Mouse (Mus musculus) megakaryocyte-erythroid progenitor cell, adult 5-6 weeks (primary cell): ENCODE results near the gene Slc25a11. TPM values are rescaled to one million over a fixed set of nuclear protein-coding genes. Genes with fewer than 3 reads are reported as not detected.

ENCODE experiments used
- ATAC-seq: replicated peaks from 2 replicates; pipeline ENCODE4 v1.8.0; 2016; ENCODE audit warnings: mild to moderate bottlenecking, inconsistent platforms; ENCODE audit not compliant: severe bottlenecking, poor library complexity, low FRiP score, low TSS enrichment
- total RNA-seq, 2 experiments: library from RNA; stranded (forward) in 1 of 2; stranded (reverse) in 1 of 2; fragments of 200-1000, 215-1000 nt in 1 of 2; fragments of >200 nt in 1 of 2; fragmentation: Nextera tagmentation in 1 of 2; gene quantifications; 2 replicates each; pipeline ENCODE4 v1.2.3; 2014 to 2017

The Slc25a11 gene
- total RNA-seq, 2 experiments from 2014 or later = 36.2 to 63.1 TPM

GRCm38 (mm10) chr11:70596094-70596493, 51.2 kb downstream of the Slc25a11 start:
- no peak for ATAC-seq

GRCm38 (mm10) chr11:70595638-70596037, 51.6 kb downstream of the Slc25a11 start:
- ATAC-seq = no peak

GRCm38 (mm10) chr11:70594253-70594989, 52.9 kb downstream of the Slc25a11 start:
- peak; percentile 32; the same call in 1 of the 2 replicates for ATAC-seq

Other genes starting within 250 kb of the Slc25a11 start
- 44.4 and 55.9 TPM in 2 replicates for gene Pelp1, start 237.4 kb downstream of the Slc25a11 start, total RNA-seq (2014; fragmentation: Nextera tagmentation)
- 10.0 and 12.9 TPM in 2 replicates for gene Pelp1, start 237.4 kb downstream of the Slc25a11 start, total RNA-seq (2017)
- 41.8 and 43.2 TPM in 2 replicates for gene Arrb2, start 214.8 kb downstream of the Slc25a11 start, total RNA-seq (2014; fragmentation: Nextera tagmentation)
- gene Arrb2, start 214.8 kb downstream of the Slc25a11 start, total RNA-seq (2017) = 21.7 and 32.6 TPM in 2 replicates
- 25.5 and 34.8 TPM in 2 replicates for gene Med11, start 195.6 kb downstream of the Slc25a11 start, total RNA-seq (2014; fragmentation: Nextera tagmentation)
- gene Med11, start 195.6 kb downstream of the Slc25a11 start, total RNA-seq (2017) = 38.6 and 46.5 TPM in 2 replicates
- 0.30 and 0.94 TPM in 2 replicates for gene Zmynd15, start 188.0 kb downstream of the Slc25a11 start, total RNA-seq (2014; fragmentation: Nextera tagmentation)
- not detected in 2 replicates for gene Zmynd15, start 188.0 kb downstream of the Slc25a11 start, total RNA-seq (2017)
- gene Cxcl16, start 187.5 kb downstream of the Slc25a11 start, total RNA-seq (2014; fragmentation: Nextera tagmentation) = 0.99 TPM in 1 of 2 replicates, not detected in the other
- 0.08 TPM in 1 of 2 replicates, not detected in the other for gene Cxcl16, start 187.5 kb downstream of the Slc25a11 start, total RNA-seq (2017)
- gene Tm4sf5, start 142.2 kb downstream of the Slc25a11 start, total RNA-seq (2014; fragmentation: Nextera tagmentation) = not detected in 2 replicates
- gene Tm4sf5, start 142.2 kb downstream of the Slc25a11 start, total RNA-seq (2017) = not detected in 2 replicates
- gene Vmo1, start 132.9 kb downstream of the Slc25a11 start, total RNA-seq (2014; fragmentation: Nextera tagmentation) = not detected in 2 replicates
- gene Vmo1, start 132.9 kb downstream of the Slc25a11 start, total RNA-seq (2017) = not detected in 2 replicates
- gene Gltpd2, start 128.3 kb downstream of the Slc25a11 start, total RNA-seq (2014; fragmentation: Nextera tagmentation) = not detected in 2 replicates
- not detected in 2 replicates for gene Gltpd2, start 128.3 kb downstream of the Slc25a11 start, total RNA-seq (2017)
- 299 and 333 TPM in 2 replicates for gene Psmb6, start 122.1 kb downstream of the Slc25a11 start, total RNA-seq (2014; fragmentation: Nextera tagmentation)
- gene Psmb6, start 122.1 kb downstream of the Slc25a11 start, total RNA-seq (2017) = 225 and 305 TPM in 2 replicates
- not detected in 2 replicates for gene Gm40193, start 114.5 kb downstream of the Slc25a11 start, total RNA-seq (2014; fragmentation: Nextera tagmentation)
- not detected in 2 replicates for gene Gm40193, start 114.5 kb downstream of the Slc25a11 start, total RNA-seq (2017)
- not detected in 2 replicates for gene Pld2, start 107.4 kb downstream of the Slc25a11 start, total RNA-seq (2014; fragmentation: Nextera tagmentation)
- 0.47 TPM in 1 of 2 replicates, not detected in the other for gene Pld2, start 107.4 kb downstream of the Slc25a11 start, total RNA-seq (2017)
- gene Mink1, start 84.6 kb downstream of the Slc25a11 start, total RNA-seq (2014; fragmentation: Nextera tagmentation) = 44.7 and 61.0 TPM in 2 replicates
- gene Mink1, start 84.6 kb downstream of the Slc25a11 start, total RNA-seq (2017) = 18.2 and 19.8 TPM in 2 replicates
- gene 4930544D05Rik, start 31.6 kb downstream of the Slc25a11 start, total RNA-seq (2014; fragmentation: Nextera tagmentation) = not detected in 2 replicates
- not detected in 2 replicates for gene 4930544D05Rik, start 31.6 kb downstream of the Slc25a11 start, total RNA-seq (2017)
- 3.0 TPM in 1 of 2 replicates, not detected in the other for gene Chrne, start 28.3 kb downstream of the Slc25a11 start, total RNA-seq (2014; fragmentation: Nextera tagmentation)
- not detected in 2 replicates for gene Chrne, start 28.3 kb downstream of the Slc25a11 start, total RNA-seq (2017)
- 3.6 and 10.4 TPM in 2 replicates for gene Gp1ba, start 8.4 kb downstream of the Slc25a11 start, total RNA-seq (2014; fragmentation: Nextera tagmentation)
- gene Gp1ba, start 8.4 kb downstream of the Slc25a11 start, total RNA-seq (2017) = 0.50 and 0.85 TPM in 2 replicates
- gene Rnf167, start 244 bp downstream of the Slc25a11 start, total RNA-seq (2014; fragmentation: Nextera tagmentation) = 92.8 and 95.5 TPM in 2 replicates
- gene Rnf167, start 244 bp downstream of the Slc25a11 start, total RNA-seq (2017) = 42.3 and 53.4 TPM in 2 replicates
- gene Pfn1, start 7.2 kb upstream of the Slc25a11 start, total RNA-seq (2014; fragmentation: Nextera tagmentation) = 1,236 and 1,373 TPM in 2 replicates
- 377 and 675 TPM in 2 replicates for gene Pfn1, start 7.2 kb upstream of the Slc25a11 start, total RNA-seq (2017)
- gene Eno3, start 9.7 kb upstream of the Slc25a11 start, total RNA-seq (2014; fragmentation: Nextera tagmentation) = 16.7 and 33.7 TPM in 2 replicates
- 8.4 and 16.5 TPM in 2 replicates for gene Eno3, start 9.7 kb upstream of the Slc25a11 start, total RNA-seq (2017)
- gene Spag7, start 21.9 kb upstream of the Slc25a11 start, total RNA-seq (2014; fragmentation: Nextera tagmentation) = 61.3 and 88.7 TPM in 2 replicates
- gene Spag7, start 21.9 kb upstream of the Slc25a11 start, total RNA-seq (2017) = 59.9 and 60.5 TPM in 2 replicates
- gene Camta2, start 40.6 kb upstream of the Slc25a11 start, total RNA-seq (2014; fragmentation: Nextera tagmentation) = 14.6 and 17.4 TPM in 2 replicates
- 0.91 and 7.1 TPM in 2 replicates for gene Camta2, start 40.6 kb upstream of the Slc25a11 start, total RNA-seq (2017)
- gene Inca1, start 52.7 kb upstream of the Slc25a11 start, total RNA-seq (2014; fragmentation: Nextera tagmentation) = 0.69 TPM in 1 of 2 replicates, not detected in the other
- gene Inca1, start 52.7 kb upstream of the Slc25a11 start, total RNA-seq (2017) = 0.42 TPM in 1 of 2 replicates, not detected in the other
- gene Kif1c, start 53.1 kb upstream of the Slc25a11 start, total RNA-seq (2014; fragmentation: Nextera tagmentation) = 3.9 and 8.3 TPM in 2 replicates
- gene Kif1c, start 53.1 kb upstream of the Slc25a11 start, total RNA-seq (2017) = 5.4 and 13.2 TPM in 2 replicates
- gene Zfp3, start 116.7 kb upstream of the Slc25a11 start, total RNA-seq (2014; fragmentation: Nextera tagmentation) = 3.1 and 5.6 TPM in 2 replicates
- 1.6 and 3.9 TPM in 2 replicates for gene Zfp3, start 116.7 kb upstream of the Slc25a11 start, total RNA-seq (2017)
- not detected in 2 replicates for gene Scimp, start 165.1 kb upstream of the Slc25a11 start, total RNA-seq (2014; fragmentation: Nextera tagmentation)
- 0.99 TPM in 1 of 2 replicates, not detected in the other for gene Scimp, start 165.1 kb upstream of the Slc25a11 start, total RNA-seq (2017)
- 27.3 and 29.6 TPM in 2 replicates for gene Rabep1, start 197.3 kb upstream of the Slc25a11 start, total RNA-seq (2014; fragmentation: Nextera tagmentation)
- 72.8 and 75.8 TPM in 2 replicates for gene Rabep1, start 197.3 kb upstream of the Slc25a11 start, total RNA-seq (2017)